Mouse (Mus musculus): ENCODE data around the gene Mospd3.

DNA sequence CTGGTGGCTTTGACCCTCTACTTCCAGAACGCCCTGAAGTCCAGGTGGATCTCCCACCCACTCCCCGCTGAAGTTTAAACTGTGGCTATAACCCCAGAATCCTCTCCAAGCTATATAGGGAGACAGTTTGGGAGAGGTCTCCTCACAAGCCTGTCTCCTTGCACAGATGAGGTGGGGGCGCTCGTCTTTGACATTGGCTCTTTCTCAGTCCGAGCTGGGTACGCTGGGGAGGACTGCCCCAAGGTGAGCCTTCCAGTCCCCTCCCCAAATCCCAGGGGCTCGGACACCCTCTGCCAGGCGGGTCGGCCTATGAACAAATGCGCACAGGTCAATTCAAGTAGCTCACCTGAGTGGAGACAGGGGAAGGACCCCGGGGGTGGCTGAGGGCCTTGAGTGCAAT is 47.0 kb downstream of the Mospd3 start:
- TF ChIP-seq CTCF (IDR thresholded peaks at IDR 0.05; ENCODE audit: extremely low read depth, insufficient read depth, low read length), result no peak
- no peak for TF ChIP-seq POLR2A (IDR thresholded peaks at IDR 0.05; ENCODE audit: extremely low read depth, insufficient read depth, low read length)

All from cortical plate, adult 2 months (tissue).